ENCODE assay signal across 14 mouse cellular contexts in the genomic region with DNA sequence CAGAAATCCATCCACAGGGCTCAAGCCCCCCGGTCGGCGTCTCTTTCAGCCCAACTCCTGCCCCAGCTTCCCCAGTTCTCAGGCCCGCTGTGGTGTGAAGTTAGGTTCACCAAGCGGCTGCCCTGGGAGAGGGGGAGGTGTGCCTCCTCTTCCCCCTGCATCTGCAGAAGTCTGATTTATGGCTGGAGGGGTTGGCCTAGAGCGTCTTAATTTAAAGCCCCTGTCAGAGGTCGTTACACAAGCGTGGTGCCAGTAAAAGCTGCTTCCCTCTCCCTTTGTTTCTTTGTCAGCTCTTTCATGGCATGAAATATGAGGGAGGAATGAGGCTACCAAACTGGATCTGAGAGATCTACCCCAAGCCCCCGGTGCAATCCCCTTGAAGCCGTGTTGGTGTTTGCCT.
A peak's percentile ranks its signal among the peaks of the same experiment; 100 is the strongest.
DNase-seq lines count a peak whose midpoint lies in the region; ATAC-seq lines count a peak whose summit lies in the region.
"Had no signal": no experiment of that assay in that cellular context is flagged by ENCODE, and none has a peak within 500 bp of the region (broad histone marks: within the 10 kb centered on the region; RNA-seq: fewer than 3 reads in every experiment).

No protein-coding gene starts in this region.

- H3K27me3 ChIP-seq in forebrain, embryonic 10.5 days (ENCODE audit: poor library complexity, severe bottlenecking), result no peaks in the 10 kb centered on the region
- no peaks in the 10 kb centered on the region for H3K27me3 ChIP-seq in forebrain, embryonic 15.5 days
- no peaks in the 10 kb centered on the region for H3K27me3 ChIP-seq in midbrain, embryonic 13.5 days
- H3K27me3 ChIP-seq: hindbrain, embryonic 15.5 days had no signal

- peak overlapping the region; percentile 63 for H3K27ac ChIP-seq in forebrain, embryonic 10.5 days
- no peak overlapping the region for H3K27ac ChIP-seq in forebrain, embryonic 15.5 days (replicated peaks)
- H3K27ac ChIP-seq in midbrain, embryonic 13.5 days, result no peak overlapping the region
- H3K27ac ChIP-seq: gastrocnemius, adult 2 months had no signal

- no peak for DNase-seq in forebrain, embryonic 10.5 days (ENCODE audit: extremely low spot score, low spot score)
- peak; percentile 35 for DNase-seq in retina, postnatal 1 day
- no peak for DNase-seq in retina, embryonic 14.5 days (ENCODE audit: low spot score)
- DNase-seq in liver, result no peak
- no peak for DNase-seq in spleen, postnatal 10 days (ENCODE audit: low spot score in 2 of 2)
- no peak for DNase-seq in cerebellum, postnatal 36 days
- DNase-seq: adrenal gland, postnatal 36 days; cerebellum, adult 8-10 months; gastrocnemius, adult 2 months; left cerebral cortex, postnatal 4 days; lung, embryonic 14.5 days had no signal

- no peaks in the 10 kb centered on the region for H3K9me3 ChIP-seq in forebrain, embryonic 10.5 days
- no peaks in the 10 kb centered on the region for H3K9me3 ChIP-seq in forebrain, embryonic 15.5 days
- H3K9me3 ChIP-seq in midbrain, embryonic 13.5 days, result no peaks in the 10 kb centered on the region
- H3K9me3 ChIP-seq: hindbrain, embryonic 15.5 days had no signal

- H3K9ac ChIP-seq in forebrain, embryonic 15.5 days (replicated peaks), result no peak overlapping the region
- H3K9ac ChIP-seq in midbrain, embryonic 13.5 days (replicated peaks), result peak overlapping the region; percentile 32
- H3K9ac ChIP-seq: hindbrain, embryonic 15.5 days; lung, embryonic 14.5 days had no signal

- no peak overlapping the region for H3K4me2 ChIP-seq in forebrain, embryonic 15.5 days (replicated peaks)
- no peak overlapping the region for H3K4me2 ChIP-seq in midbrain, embryonic 13.5 days (replicated peaks)
- H3K4me2 ChIP-seq: hindbrain, embryonic 15.5 days; lung, embryonic 14.5 days had no signal

- no peak overlapping the region for H3K4me3 ChIP-seq in forebrain, embryonic 10.5 days
- H3K4me3 ChIP-seq in forebrain, embryonic 15.5 days, result no peak overlapping the region
- no peak overlapping the region for H3K4me3 ChIP-seq in midbrain, embryonic 13.5 days (replicated peaks)
- H3K4me3 ChIP-seq: gastrocnemius, adult 2 months; hindbrain, embryonic 15.5 days had no signal

- 36% methylated on average over 10 of the region's 10 CpGs for WGBS in forebrain, embryonic 10.5 days
- WGBS in forebrain, embryonic 15.5 days, result 21% methylated on average over 10 of the region's 10 CpGs
- WGBS in midbrain, embryonic 13.5 days, result 16% methylated on average over 10 of the region's 10 CpGs

- H3K36me3 ChIP-seq in forebrain, embryonic 10.5 days (replicated peaks), result peaks cover 3% of the 10 kb centered on the region; the same call in 1 of the 2 replicates
- H3K36me3 ChIP-seq in forebrain, embryonic 15.5 days, result no peaks in the 10 kb centered on the region
- H3K36me3 ChIP-seq in midbrain, embryonic 13.5 days, result no peaks in the 10 kb centered on the region
- H3K36me3 ChIP-seq: hindbrain, embryonic 15.5 days had no signal

- H3K4me1 ChIP-seq in forebrain, embryonic 10.5 days, result peaks cover 17% of the 10 kb centered on the region
- no peaks in the 10 kb centered on the region for H3K4me1 ChIP-seq in forebrain, embryonic 15.5 days
- H3K4me1 ChIP-seq in midbrain, embryonic 13.5 days (replicated peaks), result peaks cover 16% of the 10 kb centered on the region

- no peak for ATAC-seq in forebrain, embryonic 15.5 days (replicated peaks)
- no peak for ATAC-seq in midbrain, embryonic 13.5 days
